Mouse (Mus musculus) adrenal gland, postnatal 36 days (tissue): ENCODE results near the gene Elp6. TPM values are rescaled to one million over a fixed set of nuclear protein-coding genes. Genes with fewer than 3 reads are reported as not detected.

ENCODE experiments used
- DNase-seq, 2 experiments: peaks; one replicate each; pipeline ENCODE4 v3.0.0; 2021; ENCODE audit warnings: mixed read lengths in 1 of 2
- microRNA-seq: library from miRNA; unstranded; fragments of <30 nt; microRNA quantifications from one replicate; pipeline ENCODE4 v1.2.0, GENCODE M21; 2021
- total RNA-seq, 2 experiments: library from RNA; stranded (reverse); gene quantifications; 2 replicates each; pipeline ENCODE4 v1.2.3; 2021

Gene Elp6
- total RNA-seq, 2 experiments from 2014 or later: 8.0 to 9.8 TPM

DNA sequence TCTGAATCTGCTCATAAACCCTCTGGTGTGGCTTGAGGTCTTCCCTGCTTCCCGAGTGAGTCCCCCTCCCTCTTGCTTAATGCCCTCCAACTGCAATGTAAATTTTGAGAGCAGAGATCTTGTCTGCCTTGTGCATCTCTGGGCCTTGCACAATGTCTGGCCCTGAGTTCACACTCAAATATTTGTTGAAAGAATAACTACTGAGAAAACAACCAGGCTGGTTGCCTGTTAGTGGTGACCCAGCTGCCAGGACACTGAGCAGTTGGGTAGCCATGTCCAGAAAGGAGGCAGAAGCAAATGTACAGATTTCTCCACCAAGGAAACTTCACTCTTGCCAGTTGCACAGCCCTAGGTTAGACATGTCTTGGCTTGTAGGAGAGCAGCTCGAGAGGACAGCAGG, 53.4 kb downstream of the Elp6 start:
- no peak for DNase-seq

DNA sequence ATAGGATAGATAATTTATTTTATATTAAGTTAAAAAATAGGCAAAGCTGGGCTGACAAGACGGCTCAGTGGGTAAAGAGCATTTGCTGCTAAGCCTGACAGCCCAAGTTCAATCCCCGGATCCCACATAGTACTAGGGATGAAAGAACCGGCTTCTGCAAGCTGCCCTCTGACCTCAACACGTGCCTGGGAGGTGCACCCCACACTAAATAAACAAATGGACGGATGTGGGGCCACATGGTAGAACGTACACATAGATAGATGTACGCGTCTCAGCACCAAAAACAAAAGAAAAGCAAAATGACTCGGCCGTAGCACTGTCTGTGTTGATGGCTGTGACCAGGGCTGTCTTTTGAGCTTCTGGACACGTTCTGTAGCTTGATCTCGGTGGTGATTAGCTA, 56.3 kb downstream of the Elp6 start:
- DNase-seq: no peak

DNA sequence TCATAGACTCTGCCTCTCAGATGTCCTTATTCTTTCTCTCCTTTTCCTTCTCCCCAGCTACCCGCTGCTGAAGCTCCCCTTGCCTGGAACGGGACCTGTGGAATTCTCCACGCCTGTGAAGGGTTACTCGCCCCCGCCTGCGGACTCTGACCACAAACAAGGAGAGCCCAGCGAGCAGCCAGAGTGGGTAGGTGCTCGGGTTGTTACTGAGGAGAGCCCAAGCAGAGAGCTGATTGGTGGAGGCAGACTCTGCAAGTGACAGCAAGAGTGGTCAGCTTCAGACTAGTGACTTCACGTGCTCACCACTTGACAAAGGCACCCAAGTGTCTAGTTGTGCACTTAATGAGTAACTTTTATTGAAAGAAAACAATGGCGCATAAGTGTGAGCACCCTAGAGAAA, 57.4 kb downstream of the Elp6 start:
- no peak for DNase-seq

DNA sequence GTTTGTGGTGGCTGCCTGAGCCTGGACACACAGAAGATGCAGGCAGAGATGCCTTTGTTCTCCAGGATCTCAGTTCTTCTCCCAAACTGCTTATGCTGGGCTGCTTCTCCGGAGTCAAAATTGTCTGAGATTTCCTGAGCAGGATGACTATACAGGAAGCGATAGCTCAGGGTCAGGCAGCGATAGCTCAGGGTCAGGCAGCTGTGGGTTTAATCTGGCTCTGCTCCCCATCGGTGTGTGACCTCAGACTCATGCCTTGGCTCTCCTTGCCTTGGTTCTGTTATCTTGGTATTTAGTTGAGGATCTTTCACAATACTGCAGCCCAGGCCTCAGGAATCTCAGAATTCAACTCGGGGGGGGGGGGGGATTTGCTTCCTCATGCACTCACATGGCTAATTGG, 61.8 kb downstream of the Elp6 start:
- peak; percentile 79 to 81 for DNase-seq

DNA sequence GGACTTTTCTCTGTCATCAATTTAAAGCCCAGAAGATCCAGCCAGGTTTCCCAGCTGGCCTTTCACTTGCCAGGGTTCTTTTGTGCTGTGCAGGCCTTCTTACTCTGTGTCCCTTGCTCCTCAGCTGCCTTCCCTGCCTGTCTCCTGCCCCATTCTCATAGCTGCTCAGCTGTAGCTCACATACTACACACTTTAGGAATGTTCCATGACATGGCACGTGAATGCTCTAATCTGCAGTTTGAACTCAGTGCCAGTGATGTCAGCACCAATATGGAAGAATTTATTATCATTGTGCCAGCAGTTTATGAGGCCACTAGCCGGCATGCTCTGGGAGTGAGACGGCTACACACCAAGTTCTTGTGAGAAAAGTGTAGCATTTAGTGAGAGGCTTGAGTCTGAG, 64.9 kb downstream of the Elp6 start:
- DNase-seq: no peak

Small RNAs within 50 kb of the gene (microRNA-seq; reads per million reads assigned to microRNA genes)
- 76.9 reads per million, percentile 48 among the genes with 10 or more reads in this experiment for gene Mir6236

Other genes starting within 250 kb of the Elp6 start
- gene Smarcc1, start 187.5 kb upstream of the Elp6 start, total RNA-seq: 10 to 100 TPM; 48.3 to 59.4 TPM
- gene Dhx30, start 187.3 kb upstream of the Elp6 start, total RNA-seq: 100 to 1,000 TPM in 1 of 2 experiments, 10 to 100 TPM in 1; 99.2 to 103 TPM
- 10 to 100 TPM; 22.6 to 22.8 TPM for gene Cspg5, start 61.4 kb upstream of the Elp6 start, total RNA-seq
- gene Scap, start 28.1 kb downstream of the Elp6 start, total RNA-seq: 100 to 1,000 TPM in 1 of 2 experiments, 10 to 100 TPM in 1; 85.4 to 106 TPM
- gene Ptpn23, start 103.0 kb downstream of the Elp6 start, total RNA-seq: 10 to 100 TPM; 50.5 to 82.0 TPM
- gene Ngp, start 114.6 kb downstream of the Elp6 start, total RNA-seq: not detected
- gene Klhl18, start 171.5 kb downstream of the Elp6 start, total RNA-seq: 10 to 100 TPM in 1 of 2 experiments, 1 to 10 TPM in 1; 9.9 to 13.0 TPM
- gene Kif9, start 171.8 kb downstream of the Elp6 start, total RNA-seq: 1 to 10 TPM in 1 of 2 experiments, under 1 TPM in 1; 0.69 to 1.0 TPM
- 10 to 100 TPM; 66.1 to 71.4 TPM for gene Setd2, start 227.4 kb downstream of the Elp6 start, total RNA-seq